Mouse (Mus musculus) layer of hippocampus, postnatal 10 days (tissue): ENCODE results near the gene Pak7. TPM values are rescaled to one million over a fixed set of nuclear protein-coding genes. Genes with fewer than 3 reads are reported as not detected.

Experiments
- DNase-seq, 2 experiments: peaks; one replicate each; pipeline ENCODE4 v3.0.0; 2021; ENCODE audit warnings: low spot score in 2 of 2
- total RNA-seq, 2 experiments: library from RNA; stranded (reverse); gene quantifications; 2 replicates each; pipeline ENCODE4 v1.2.3; 2021

The Pak7 gene
- total RNA-seq, 2 experiments from 2014 or later = 30.3 to 32.1 TPM

DNA sequence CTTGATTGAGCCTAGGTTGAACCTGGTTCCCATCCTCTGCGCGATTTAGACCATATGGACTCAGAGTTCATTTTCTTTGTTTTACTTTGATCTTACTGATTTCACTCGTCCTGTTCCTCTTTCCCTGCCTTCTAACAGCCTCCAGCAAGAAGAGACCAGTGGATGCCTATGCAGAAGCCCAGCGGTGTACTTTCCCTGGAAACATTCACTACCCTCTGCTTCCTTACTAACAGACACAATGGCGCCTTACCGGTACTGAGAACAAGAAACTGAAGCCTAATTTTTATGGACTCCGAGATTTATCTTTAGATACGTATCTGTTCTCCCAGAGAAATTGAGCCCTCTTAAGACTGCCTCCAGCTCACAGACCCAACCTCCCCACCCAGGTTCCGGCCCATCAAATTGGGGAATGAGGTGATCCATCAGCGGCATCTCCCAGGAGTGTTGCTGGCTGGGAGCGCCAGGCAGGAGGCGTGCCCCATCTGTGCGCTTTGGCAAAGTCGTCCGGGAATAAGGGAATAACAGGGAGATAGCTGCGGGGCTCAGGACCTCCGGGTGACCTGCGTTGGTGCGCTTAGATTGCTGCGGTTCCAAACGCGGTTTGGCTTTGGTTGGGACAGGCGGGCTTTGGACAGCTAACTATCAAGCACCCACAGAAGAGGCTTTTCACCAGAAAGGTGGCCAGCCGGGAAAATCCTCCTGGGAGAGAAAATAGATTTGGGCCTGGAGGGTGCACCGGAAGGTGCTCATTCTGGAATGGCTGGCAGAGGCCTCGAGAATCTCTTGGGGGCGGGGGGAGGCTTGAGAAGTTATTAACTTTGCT lies 336.8 kb downstream of the Pak7 start:
- DNase-seq = peak; percentile 59 to 66

DNA sequence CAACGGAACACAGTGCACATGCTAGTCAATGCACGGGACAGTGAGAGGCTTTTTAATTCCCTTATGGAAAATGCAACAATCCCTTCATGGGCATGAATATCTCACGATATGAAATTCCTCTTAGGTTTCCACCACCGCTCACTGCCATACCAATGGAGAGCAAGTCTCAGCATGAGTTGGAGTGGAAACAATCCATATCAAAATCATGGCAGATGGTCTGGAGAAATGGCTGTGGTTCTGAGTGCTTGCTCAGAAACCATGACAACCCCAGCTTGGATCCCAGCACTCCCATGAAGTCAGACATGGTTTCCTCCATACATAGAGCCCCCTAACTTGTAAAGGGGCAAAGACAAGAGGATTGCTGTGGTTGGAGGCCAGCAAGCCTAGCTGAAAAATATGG lies 339.3 kb downstream of the Pak7 start:
- DNase-seq = no peak

Other genes starting within 250 kb of the Pak7 start
- gene Ankef1, start 113.9 kb upstream of the Pak7 start, total RNA-seq = under 1 TPM; 0.66 to 0.69 TPM